Mouse (Mus musculus): ENCODE results near the gene Cep295.
"Not testable (repeated sequence)": the region's sequence is repeated elsewhere in the genome, so short reads cannot be mapped to it uniquely, and the experiment has no call there.

- not testable (repeated sequence) for TF ChIP-seq CTCF (IDR thresholded peaks at IDR 0.05; ENCODE audit: insufficient read depth, low read length); POLR2A (IDR thresholded peaks at IDR 0.05; ENCODE audit: borderline replicate concordance, extremely low read depth, low read depth, low read length)
Observed at GRCm38 (mm10) chr9:15316296-15316695, 41.3 kb downstream of the Cep295 start.
